Mouse (Mus musculus) myocyte (in vitro differentiated cells): Measurements from ENCODE around the gene Gm9821. TPM values are rescaled to one million over a fixed set of nuclear protein-coding genes. Genes with fewer than 3 reads are reported as not detected.

ENCODE experiments used
- H3K27me3 ChIP-seq: one replicate; pipeline ENCODE4 v1.6.1; 2011; ENCODE audit not compliant: control insufficient read depth, insufficient read depth, insufficient read length
- H3K36me3 ChIP-seq: one replicate; pipeline ENCODE4 v1.6.1; 2011; ENCODE audit not compliant: control insufficient read depth, insufficient read depth
- H3K4me2 ChIP-seq: one replicate; pipeline ENCODE4 v1.6.1; 2011; ENCODE audit warnings: low read depth, control low read depth
- H3K4me3 ChIP-seq: one replicate; pipeline ENCODE4 v1.5.1; 2011; ENCODE audit warnings: mild to moderate bottlenecking, control low read depth, moderate library complexity
- H3K79me2 ChIP-seq: one replicate; pipeline ENCODE4 v1.6.1; 2011; ENCODE audit not compliant: control insufficient read depth, insufficient read depth
- H3ac ChIP-seq: one replicate; pipeline ENCODE4 v1.6.1; 2011; ENCODE audit not compliant: control insufficient read depth, insufficient read length
- CEBPB ChIP-seq: IDR thresholded peaks from 2 replicates; pipeline ENCODE4 v1.6.1; 2011; ENCODE audit warnings: mild to moderate bottlenecking, moderate library complexity; ENCODE audit not compliant: poor library complexity, insufficient read depth, severe bottlenecking
- E2F4 ChIP-seq: IDR thresholded peaks from one replicate; pipeline ENCODE4 v1.6.1; 2011; ENCODE audit warnings: mild to moderate bottlenecking, control low read depth, moderate library complexity; ENCODE audit not compliant: insufficient read depth
- MAX ChIP-seq: IDR thresholded peaks from one replicate; pipeline ENCODE4 v1.6.1; 2011; ENCODE audit warnings: low read depth, mild to moderate bottlenecking, control low read depth
- MYOD1 ChIP-seq, 3 experiments: IDR thresholded peaks; one replicate each; pipeline ENCODE4 v1.6.1; 2011; ENCODE audit warnings: control low read depth in 2 of 3, low read depth in 2 of 3, mild to moderate bottlenecking in 2 of 3, moderate library complexity in 1 of 3; ENCODE audit not compliant: insufficient read length in 2 of 3, control insufficient read depth in 1 of 3
- MYOG ChIP-seq, 3 experiments: IDR thresholded peaks; one replicate each; pipeline ENCODE4 v1.6.1; 2011; ENCODE audit warnings: control low read depth in 2 of 3, low read depth in 2 of 3, mild to moderate bottlenecking in 2 of 3; ENCODE audit not compliant: insufficient read length in 2 of 3, control insufficient read depth in 1 of 3, insufficient read depth in 1 of 3
- POLR2A ChIP-seq: IDR thresholded peaks from one replicate; pipeline ENCODE4 v1.6.1; 2011; ENCODE audit warnings: low read depth, mild to moderate bottlenecking, control low read depth, moderate library complexity; ENCODE audit not compliant: insufficient read length
- POLR2AphosphoS2 ChIP-seq: IDR thresholded peaks from one replicate; pipeline ENCODE4 v1.6.1; 2011; ENCODE audit warnings: low read depth, control low read depth; ENCODE audit not compliant: insufficient read length
- REST ChIP-seq: IDR thresholded peaks from one replicate; pipeline ENCODE4 v1.6.1; 2011; ENCODE audit warnings: mild to moderate bottlenecking, control low read depth, moderate library complexity; ENCODE audit not compliant: insufficient read depth, insufficient read length
- SRF ChIP-seq: IDR thresholded peaks from one replicate; pipeline ENCODE4 v1.6.1; 2011; ENCODE audit warnings: low read depth; ENCODE audit not compliant: control insufficient read depth, insufficient read length
- TCF12 ChIP-seq: IDR thresholded peaks from one replicate; pipeline ENCODE4 v1.6.1; 2011; ENCODE audit warnings: mild to moderate bottlenecking, control low read depth; ENCODE audit not compliant: poor library complexity, insufficient read depth, severe bottlenecking
- TCF3 ChIP-seq: IDR thresholded peaks from one replicate; pipeline ENCODE4 v1.6.1; 2011; ENCODE audit warnings: low read depth, control low read depth; ENCODE audit not compliant: insufficient read length
- USF1 ChIP-seq: IDR thresholded peaks from one replicate; pipeline ENCODE4 v1.6.1; 2011; ENCODE audit warnings: low read depth, mild to moderate bottlenecking, control low read depth, moderate library complexity
- polyA plus RNA-seq: library from polyadenylated mRNA; unstranded; fragments of >200 nt; fragmentation: generic; extraction: Trizol; gene quantifications from one replicate; pipeline ENCODE4 v1.2.1, GENCODE M21; 2012; ENCODE audit warnings: missing spikeins

Gene Gm9821
- polyA plus RNA-seq, 1 experiment = 4.7 TPM

- Histone ChIP-seq H3K79me2 (peaks cover 43% of the 10 kb centered on the region), H3ac (no peak overlapping the region), H3K4me3 (peak overlapping the region; percentile 19), H3K4me2 (peak overlapping the region; percentile 73), H3K36me3 (no peaks in the 10 kb centered on the region), H3K27me3 (no peaks in the 10 kb centered on the region)
- TF ChIP-seq MYOG (IDR thresholded peaks at IDR 0.05; ENCODE audit: control insufficient read depth in 1 of 3, insufficient read depth in 1 of 3, insufficient read length in 2 of 3, low read depth in 2 of 3) (no peak), CEBPB (0 out of 2 replicates have a peak, but pooled peaks have one; percentile 19), TCF3 (no peak), POLR2A (peak; percentile 36), TCF12 (no peak), MYOD1 (IDR thresholded peaks at IDR 0.05; ENCODE audit: control insufficient read depth in 1 of 3, insufficient read length in 2 of 3, low read depth in 2 of 3) (peak in 1 of 3 experiments; percentile 57), E2F4 (no peak), POLR2AphosphoS2 (no peak)
Measured at GRCm38 (mm10) chr2:91950275-91951085, 5.0 kb downstream of the Gm9821 start.

- Histone ChIP-seq H3ac (no peak overlapping the region), H3K4me2 (peak overlapping the region; percentile 32), H3K27me3 (no peaks in the 10 kb centered on the region), H3K36me3 (no peaks in the 10 kb centered on the region), H3K4me3 (no peak overlapping the region), H3K79me2 (peaks cover 48% of the 10 kb centered on the region)
- TF ChIP-seq POLR2AphosphoS2 = no peak
- TF ChIP-seq TCF12 = no peak
Measured at GRCm38 (mm10) chr2:91953825-91954224, 8.3 kb downstream of the Gm9821 start.

- H3K27me3 ChIP-seq = no peaks in the 10 kb centered on the region
Measured at GRCm38 (mm10) chr2:91955121-91955591, 9.7 kb downstream of the Gm9821 start.

DNA sequence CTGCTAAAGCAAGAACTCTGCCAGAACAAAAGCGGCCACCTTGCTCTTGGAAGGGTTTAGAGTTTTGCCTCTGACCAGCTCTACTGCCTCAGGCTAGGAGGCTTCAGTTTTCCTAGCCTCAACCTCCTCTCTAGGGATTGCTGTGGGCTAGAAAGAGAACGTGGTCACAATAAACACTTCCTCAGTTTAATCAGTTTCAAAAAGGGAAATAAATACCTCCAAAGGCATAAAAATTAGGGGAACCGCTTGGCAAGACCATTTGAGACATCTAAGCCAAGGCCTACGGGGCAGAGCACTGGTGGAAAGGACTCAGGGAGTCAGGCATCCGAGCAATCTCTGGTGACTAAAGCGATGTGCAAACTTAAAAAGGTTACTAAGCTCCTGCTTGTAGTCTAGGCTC is 10.4 kb downstream of the Gm9821 start:
- TF ChIP-seq TCF3 (no peak), SRF (no peak), MYOD1 (IDR thresholded peaks at IDR 0.05; ENCODE audit: control insufficient read depth in 1 of 3, insufficient read length in 2 of 3, low read depth in 2 of 3) (no peak), TCF12 (no peak), MAX (no peak), E2F4 (no peak), POLR2AphosphoS2 (no peak), MYOG (IDR thresholded peaks at IDR 0.05; ENCODE audit: control insufficient read depth in 1 of 3, insufficient read depth in 1 of 3, insufficient read length in 2 of 3, low read depth in 2 of 3) (no peak), CEBPB (no peak), REST (no peak), POLR2A (no peak)
- Histone ChIP-seq H3K36me3 (no peaks in the 10 kb centered on the region), H3K4me3 (no peak overlapping the region), H3K27me3 (no peaks in the 10 kb centered on the region), H3K79me2 (peaks cover 56% of the 10 kb centered on the region), H3K4me2 (no peak overlapping the region), H3ac (no peak overlapping the region)

More at GRCm38 (mm10) chr2:91955121-91955591, 9.7 kb downstream of the Gm9821 start:
- Histone ChIP-seq H3K4me2 (no peak overlapping the region), H3K4me3 (no peak overlapping the region), H3K79me2 (peaks cover 50% of the 10 kb centered on the region), H3K36me3 (no peaks in the 10 kb centered on the region), H3ac (no peak overlapping the region)
- TF ChIP-seq MYOD1 (IDR thresholded peaks at IDR 0.05; ENCODE audit: control insufficient read depth in 1 of 3, insufficient read length in 2 of 3, low read depth in 2 of 3) (no peak), SRF (no peak), CEBPB (no peak), MYOG (IDR thresholded peaks at IDR 0.05; ENCODE audit: control insufficient read depth in 1 of 3, insufficient read depth in 1 of 3, insufficient read length in 2 of 3, low read depth in 2 of 3) (no peak), E2F4 (no peak), MAX (no peak), POLR2A (no peak), TCF12 (no peak)

DNA sequence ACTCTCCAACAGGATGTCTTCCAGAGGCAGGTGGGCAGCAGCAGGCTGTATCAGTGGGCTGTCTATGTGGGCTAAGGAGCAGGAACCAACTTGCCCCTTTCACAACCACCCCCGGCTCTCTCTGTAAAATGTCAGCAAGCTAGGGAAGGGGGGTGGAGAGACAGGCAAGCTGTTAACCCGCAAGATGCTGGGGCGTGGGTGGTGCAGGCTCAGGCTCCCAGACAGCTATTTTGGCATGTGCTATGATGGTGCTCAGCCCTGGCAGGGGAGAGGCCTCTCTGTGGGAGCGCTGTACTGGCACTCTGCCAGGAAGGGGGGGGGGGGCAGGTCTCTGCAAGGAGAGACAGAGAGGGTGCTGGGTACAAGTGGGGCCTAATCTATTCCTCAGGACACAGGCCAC is 11.6 kb downstream of the Gm9821 start:
- H3K36me3 ChIP-seq = no peaks in the 10 kb centered on the region
- no peaks in the 10 kb centered on the region for H3K27me3 ChIP-seq
- no peak for TF ChIP-seq SRF
- no peak for TF ChIP-seq POLR2AphosphoS2
- no peak for TF ChIP-seq POLR2A
- no peak for TF ChIP-seq TCF12
- TF ChIP-seq MYOG (IDR thresholded peaks at IDR 0.05; ENCODE audit: control insufficient read depth in 1 of 3, insufficient read depth in 1 of 3, insufficient read length in 2 of 3, low read depth in 2 of 3) = peak in 1 of 3 experiments; percentile 58
- no peak for TF ChIP-seq TCF3
- no peak for TF ChIP-seq E2F4
- peak in 1 of 3 experiments; percentile 60 for TF ChIP-seq MYOD1 (IDR thresholded peaks at IDR 0.05; ENCODE audit: control insufficient read depth in 1 of 3, insufficient read length in 2 of 3, low read depth in 2 of 3)
- TF ChIP-seq USF1 = no peak
- no peak for TF ChIP-seq CEBPB
- TF ChIP-seq MAX = no peak
- TF ChIP-seq REST = no peak
- H3ac ChIP-seq = no peak overlapping the region
- H3K4me3 ChIP-seq = no peak overlapping the region
- peaks cover 62% of the 10 kb centered on the region for H3K79me2 ChIP-seq
- H3K4me2 ChIP-seq = peak overlapping the region; percentile 49
